Mouse (Mus musculus) limb, embryonic 14.5 days (tissue): Measurements from ENCODE around the gene Jaml. TPM values are rescaled to one million over a fixed set of nuclear protein-coding genes. Genes with fewer than 3 reads are reported as not detected.

Source experiments
- ATAC-seq: fragments of 200-750 bp; cut with Nextera tagmentation; 2 replicates; pipeline ENCODE4 v1.8.0; 2017; ENCODE audit warnings: low read depth, moderate number of reproducible peaks, moderate TSS enrichment; ENCODE audit not compliant: low FRiP score
- DNase-seq: peaks from one replicate; pipeline ENCODE4 v3.0.0-alpha.2; 2015; ENCODE audit warnings: low spot score
- H3K27ac ChIP-seq: fragments of 300-500 bp; sonication (generic); replicated peaks from 2 replicates; pipeline ENCODE4 v1.5.1; 2014; ENCODE audit warnings: low read depth, mild to moderate bottlenecking, low read length, moderate library complexity, mixed read lengths
- H3K27me3 ChIP-seq: fragments of 300-500 bp; sonication (generic); 2 replicates; pipeline ENCODE4 v1.6.1; 2014; ENCODE audit warnings: low read length, mixed read lengths; ENCODE audit not compliant: control insufficient read depth, insufficient read depth
- H3K36me3 ChIP-seq: fragments of 300-500 bp; sonication (generic); 2 replicates; pipeline ENCODE4 v1.6.1; 2014; ENCODE audit warnings: mild to moderate bottlenecking, low read length, moderate library complexity, mixed read lengths; ENCODE audit not compliant: control insufficient read depth, insufficient read depth
- H3K4me1 ChIP-seq: fragments of 300-500 bp; sonication (generic); 2 replicates; pipeline ENCODE4 v1.6.1; 2014; ENCODE audit warnings: antibody characterized with exemption, low read length, mixed read lengths; ENCODE audit not compliant: control insufficient read depth, insufficient read depth
- H3K4me2 ChIP-seq: fragments of 300-500 bp; sonication (generic); replicated peaks from 2 replicates; pipeline ENCODE4 v1.6.1; 2014; ENCODE audit warnings: low read depth, mild to moderate bottlenecking, low read length, moderate library complexity; ENCODE audit not compliant: severe bottlenecking
- H3K4me3 ChIP-seq: fragments of 300-500 bp; sonication (generic); replicated peaks from 2 replicates; pipeline ENCODE4 v1.5.1; 2014; ENCODE audit warnings: low read length
- H3K9ac ChIP-seq: fragments of 300-500 bp; sonication (generic); 2 replicates; pipeline ENCODE4 v1.6.1; 2014; ENCODE audit warnings: mild to moderate bottlenecking, low read depth, low read length, moderate library complexity; ENCODE audit not compliant: severe bottlenecking
- H3K9me3 ChIP-seq: fragments of 300-500 bp; sonication (generic); 2 replicates; pipeline ENCODE4 v1.6.1; 2016; ENCODE audit warnings: low read length; ENCODE audit not compliant: control insufficient read depth
- POLR2A ChIP-seq: fragments of 200-500 bp; IDR thresholded peaks from 2 replicates; pipeline ENCODE4 v1.8.0; 2012; ENCODE audit warnings: inconsistent platforms, mild to moderate bottlenecking, moderate library complexity, borderline replicate concordance; ENCODE audit not compliant: insufficient read depth, insufficient read length; ENCODE audit errors: extremely low read depth
- WGBS: fragments of 180-500 bp; shearing (Covaris S2); extraction: QIAGEN DNeasy Blood & Tissue Kit; methylation state at CpG from one replicate; pipeline ENCODE4 v1.1.7; 2014; 5-methylcytosine and 5-hydroxymethylcytosine counted together
- polyA plus RNA-seq, 2 experiments: library from polyadenylated mRNA; depleted of rRNA in 1 of 2; stranded (reverse) in 1 of 2; unstranded in 1 of 2; fragments of >200 nt; fragmentation: Nextera tagmentation in 1 of 2; extraction: Ambion mirVana in 1 of 2; gene quantifications; 2 replicates each; pipeline versions ENCODE4 v1.2.1 to v1.2.3; 2012 to 2014

The Jaml gene
- polyA plus RNA-seq, 2 experiments = 0.28 to 0.43 TPM

DNA sequence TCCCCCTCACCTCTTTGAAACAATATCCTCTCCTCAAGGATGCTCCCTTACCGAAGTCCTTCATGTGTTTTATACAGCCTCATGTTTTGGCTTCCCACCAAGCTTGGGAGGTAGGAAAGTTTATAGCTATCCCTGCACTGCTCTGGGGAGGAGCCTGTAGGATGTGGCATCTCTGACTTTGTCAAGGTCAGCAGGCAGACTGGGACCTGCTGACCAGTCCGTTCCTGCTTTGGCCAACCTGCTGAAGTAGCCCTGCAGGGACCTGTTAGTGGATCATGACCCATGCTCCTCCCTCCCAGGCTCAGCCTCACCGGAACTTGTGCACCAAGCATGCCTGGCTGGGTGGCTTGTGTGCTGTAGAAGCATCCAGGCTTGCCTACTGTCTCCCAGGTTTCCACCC is 63.7 kb downstream of the Jaml start:
- ATAC-seq (no peak), DNase-seq (no peak)
- WGBS = 47% methylated on average over 3 of the region's 3 CpGs
- Histone ChIP-seq H3K4me2 (no peak overlapping the region), H3K27me3 (peaks cover 18% of the 10 kb centered on the region), H3K4me3 (no peak overlapping the region), H3K4me1 (peaks cover 13% of the 10 kb centered on the region), H3K27ac (no peak overlapping the region), H3K9ac (no peak overlapping the region), H3K9me3 (no peaks in the 10 kb centered on the region), H3K36me3 (no peaks in the 10 kb centered on the region)
- no peak for TF ChIP-seq POLR2A

DNA sequence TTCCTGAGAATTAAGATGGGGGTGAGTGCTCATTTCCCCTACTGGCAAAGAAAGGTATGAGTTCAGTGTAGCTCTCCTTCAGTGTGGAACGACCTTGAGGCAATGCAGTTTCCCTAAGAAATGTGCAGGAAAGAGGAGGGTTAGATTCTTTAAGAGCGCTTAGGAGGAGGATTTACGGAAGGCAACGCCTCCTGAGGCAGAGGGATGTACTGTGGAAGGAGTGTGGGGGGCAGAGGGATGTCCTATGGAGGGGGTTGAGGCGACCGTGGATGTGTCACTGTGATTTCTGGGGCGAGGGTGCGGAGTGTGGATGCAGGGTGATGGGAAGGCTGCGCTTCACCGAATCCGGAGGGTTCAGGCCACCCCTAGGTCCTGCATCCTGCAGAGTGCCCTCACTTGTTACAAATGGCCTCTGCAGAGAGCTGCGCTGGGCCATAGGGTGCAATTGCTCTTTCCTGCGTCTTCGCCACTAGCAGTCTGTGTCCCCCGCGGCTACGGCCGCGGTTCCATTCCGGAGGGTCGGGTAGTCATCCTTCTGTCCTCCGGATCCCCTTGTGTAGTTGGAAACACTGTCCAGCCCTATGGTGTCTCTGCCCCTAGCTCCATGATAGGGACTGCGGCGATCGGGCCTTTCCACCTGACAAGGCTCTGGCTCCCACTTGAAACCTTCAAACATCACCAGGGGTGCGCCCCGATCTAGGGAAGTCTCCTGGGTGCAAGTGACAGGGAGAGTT is 66.7 kb downstream of the Jaml start:
- 4% methylated on average over 27 of the region's 27 CpGs for WGBS
- no peak overlapping the region for H3K27ac ChIP-seq
- no peaks in the 10 kb centered on the region; the same call in 1 of the 2 replicates for H3K27me3 ChIP-seq
- H3K36me3 ChIP-seq = no peaks in the 10 kb centered on the region
- no peak for TF ChIP-seq POLR2A
- no peak for DNase-seq
- H3K4me3 ChIP-seq = peak overlapping the region; percentile 39
- H3K4me1 ChIP-seq = peaks cover 4% of the 10 kb centered on the region; the same call in 1 of the 2 replicates
- no peaks in the 10 kb centered on the region for H3K9me3 ChIP-seq
- H3K9ac ChIP-seq = peak overlapping the region; percentile 38
- peak; percentile 19; the same call in 1 of the 2 replicates for ATAC-seq
- peak overlapping the region; percentile 79 for H3K4me2 ChIP-seq

DNA sequence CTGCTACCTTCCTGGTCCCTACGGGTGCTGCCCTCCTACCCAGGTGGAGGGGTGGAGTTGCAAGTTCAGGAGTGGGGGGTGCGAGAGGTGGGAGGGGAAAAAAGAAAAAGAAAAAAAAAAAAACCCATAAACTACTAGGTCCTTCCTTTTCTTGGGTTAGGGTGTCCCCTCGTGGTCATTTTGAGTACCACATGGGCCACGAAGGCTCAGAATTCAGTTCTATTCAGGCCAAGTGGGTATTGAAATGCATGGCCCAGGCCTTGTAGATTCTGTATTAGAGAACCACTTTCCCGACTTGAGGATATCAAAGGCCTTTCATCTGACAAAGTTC is 67.2 kb downstream of the Jaml start:
- H3K4me2 ChIP-seq = peak overlapping the region; percentile 79
- no peak for TF ChIP-seq POLR2A
- peak; percentile 34 for ATAC-seq

DNA sequence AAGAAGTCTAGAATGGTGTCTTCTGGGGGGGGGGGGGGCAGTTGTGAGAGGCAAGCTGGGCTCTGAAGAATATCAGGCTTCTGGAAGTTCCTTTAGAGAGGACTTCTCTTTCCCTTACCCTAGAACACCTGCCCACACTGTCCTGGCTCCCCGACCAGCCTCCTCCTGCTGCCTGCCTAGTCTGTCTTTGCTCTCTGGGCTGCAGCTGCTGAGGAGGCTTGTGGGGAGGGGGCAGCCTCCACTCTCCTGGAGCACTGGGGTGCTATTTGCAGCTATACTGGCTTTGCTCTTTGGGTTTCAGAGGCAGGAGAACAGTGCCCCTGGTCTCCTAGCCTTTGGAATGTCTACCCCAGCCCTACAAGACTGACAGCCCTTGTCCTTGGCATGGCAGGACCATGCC is 72.0 kb downstream of the Jaml start:
- H3K4me1 ChIP-seq = no peaks in the 10 kb centered on the region
- no peak overlapping the region for H3K27ac ChIP-seq
- WGBS = 50% methylated on average over 1 of the region's 1 CpGs
- no peak for ATAC-seq
- no peak overlapping the region for H3K9ac ChIP-seq
- H3K9me3 ChIP-seq = no peaks in the 10 kb centered on the region
- no peaks in the 10 kb centered on the region for H3K36me3 ChIP-seq
- no peak for DNase-seq
- H3K4me2 ChIP-seq = no peak overlapping the region
- no peaks in the 10 kb centered on the region for H3K27me3 ChIP-seq
- TF ChIP-seq POLR2A = no peak
- H3K4me3 ChIP-seq = no peak overlapping the region

More for the DNA sequence above, 67.2 kb downstream of the Jaml start:
- Histone ChIP-seq H3K36me3 (no peaks in the 10 kb centered on the region), H3K4me3 (peak overlapping the region; percentile 39), H3K4me1 (peaks cover 4% of the 10 kb centered on the region; the same call in 1 of the 2 replicates), H3K9ac (peak overlapping the region; percentile 38), H3K27ac (no peak overlapping the region), H3K9me3 (no peaks in the 10 kb centered on the region), H3K27me3 (no peaks in the 10 kb centered on the region; the same call in 1 of the 2 replicates)
- 0% methylated on average over 5 of the region's 5 CpGs for WGBS
- DNase-seq = peak; percentile 63

DNA sequence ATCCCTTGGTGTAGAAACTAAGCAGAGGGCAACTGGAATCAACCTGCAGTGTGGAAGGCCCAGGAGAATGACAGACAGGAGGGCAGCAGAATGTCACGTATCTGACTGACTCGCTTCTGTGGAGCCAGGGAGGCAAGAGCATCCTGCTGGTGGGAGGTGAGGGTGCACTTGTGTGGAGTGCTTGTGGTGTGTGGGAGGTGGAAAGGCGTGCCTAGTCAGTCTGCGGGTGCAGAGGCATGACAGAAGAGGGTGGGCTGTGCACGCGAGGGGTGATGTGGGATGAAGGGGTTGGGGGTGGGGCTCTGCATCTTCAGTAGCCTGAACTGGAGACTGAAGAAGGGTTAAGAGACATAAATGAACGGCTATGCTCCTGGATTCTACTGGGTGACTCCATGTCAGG is 74.4 kb downstream of the Jaml start:
- Histone ChIP-seq H3K9ac (no peak overlapping the region), H3K9me3 (no peaks in the 10 kb centered on the region), H3K27ac (no peak overlapping the region), H3K4me1 (no peaks in the 10 kb centered on the region), H3K4me2 (no peak overlapping the region), H3K4me3 (no peak overlapping the region), H3K27me3 (no peaks in the 10 kb centered on the region), H3K36me3 (no peaks in the 10 kb centered on the region)
- ATAC-seq (no peak), DNase-seq (no peak)
- no peak for TF ChIP-seq POLR2A
- WGBS = 69% methylated on average over 7 of the region's 7 CpGs

Other genes starting within 250 kb of the Jaml start
- 21.7 and 28.3 TPM in 2 replicates for gene Kmt2a, start 197.9 kb upstream of the Jaml start, polyA plus RNA-seq (2012; rRNA removed)
- gene Kmt2a, start 197.9 kb upstream of the Jaml start, polyA plus RNA-seq (2014; fragmentation: Nextera tagmentation; extraction: Ambion mirVana) = 16.8 and 18.9 TPM in 2 replicates
- 477 and 525 TPM in 2 replicates for gene Atp5l, start 158.4 kb upstream of the Jaml start, polyA plus RNA-seq (2012; rRNA removed)
- gene Atp5l, start 158.4 kb upstream of the Jaml start, polyA plus RNA-seq (2014; fragmentation: Nextera tagmentation; extraction: Ambion mirVana) = 663 and 764 TPM in 2 replicates
- gene Ube4a, start 113.6 kb upstream of the Jaml start, polyA plus RNA-seq (2012; rRNA removed) = 23.9 and 26.4 TPM in 2 replicates
- 30.3 and 33.4 TPM in 2 replicates for gene Ube4a, start 113.6 kb upstream of the Jaml start, polyA plus RNA-seq (2014; fragmentation: Nextera tagmentation; extraction: Ambion mirVana)
- 0.28 and 0.65 TPM in 2 replicates for gene Cd3g, start 98.8 kb upstream of the Jaml start, polyA plus RNA-seq (2012; rRNA removed)
- 1.0 and 1.2 TPM in 2 replicates for gene Cd3g, start 98.8 kb upstream of the Jaml start, polyA plus RNA-seq (2014; fragmentation: Nextera tagmentation; extraction: Ambion mirVana)
- 0.06 TPM in 1 of 2 replicates, not detected in the other for gene Cd3d, start 97.4 kb upstream of the Jaml start, polyA plus RNA-seq (2012; rRNA removed)
- gene Cd3d, start 97.4 kb upstream of the Jaml start, polyA plus RNA-seq (2014; fragmentation: Nextera tagmentation; extraction: Ambion mirVana) = not detected in 2 replicates
- gene Cd3e, start 69.6 kb upstream of the Jaml start, polyA plus RNA-seq (2012; rRNA removed) = 0.10 and 0.13 TPM in 2 replicates
- 0.07 and 0.25 TPM in 2 replicates for gene Cd3e, start 69.6 kb upstream of the Jaml start, polyA plus RNA-seq (2014; fragmentation: Nextera tagmentation; extraction: Ambion mirVana)
- 21.0 and 22.6 TPM in 2 replicates for gene Mpzl2, start 39.4 kb upstream of the Jaml start, polyA plus RNA-seq (2012; rRNA removed)
- 21.8 and 22.8 TPM in 2 replicates for gene Mpzl2, start 39.4 kb upstream of the Jaml start, polyA plus RNA-seq (2014; fragmentation: Nextera tagmentation; extraction: Ambion mirVana)
- gene Mpzl3, start 24.0 kb upstream of the Jaml start, polyA plus RNA-seq (2012; rRNA removed) = 1.8 and 2.1 TPM in 2 replicates
- gene Mpzl3, start 24.0 kb upstream of the Jaml start, polyA plus RNA-seq (2014; fragmentation: Nextera tagmentation; extraction: Ambion mirVana) = 3.9 and 4.7 TPM in 2 replicates
- 6.5 and 6.6 TPM in 2 replicates for gene Scn2b, start 38.6 kb downstream of the Jaml start, polyA plus RNA-seq (2012; rRNA removed)
- 3.3 and 5.4 TPM in 2 replicates for gene Scn2b, start 38.6 kb downstream of the Jaml start, polyA plus RNA-seq (2014; fragmentation: Nextera tagmentation; extraction: Ambion mirVana)
- gene Scn4b, start 59.2 kb downstream of the Jaml start, polyA plus RNA-seq (2012; rRNA removed) = 0.14 and 0.17 TPM in 2 replicates
- gene Scn4b, start 59.2 kb downstream of the Jaml start, polyA plus RNA-seq (2014; fragmentation: Nextera tagmentation; extraction: Ambion mirVana) = 0.04 and 0.10 TPM in 2 replicates
- 0.04 TPM in 1 of 2 replicates, not detected in the other for gene BC049352, start 102.8 kb downstream of the Jaml start, polyA plus RNA-seq (2012; rRNA removed)
- gene BC049352, start 102.8 kb downstream of the Jaml start, polyA plus RNA-seq (2014; fragmentation: Nextera tagmentation; extraction: Ambion mirVana) = not detected in 2 replicates
- gene Tmprss4, start 124.9 kb downstream of the Jaml start, polyA plus RNA-seq (2012; rRNA removed) = 1.9 and 2.3 TPM in 2 replicates
- gene Tmprss4, start 124.9 kb downstream of the Jaml start, polyA plus RNA-seq (2014; fragmentation: Nextera tagmentation; extraction: Ambion mirVana) = 3.4 and 5.0 TPM in 2 replicates
- 1.6 TPM in 2 replicates for gene Il10ra, start 190.0 kb downstream of the Jaml start, polyA plus RNA-seq (2012; rRNA removed)
- gene Il10ra, start 190.0 kb downstream of the Jaml start, polyA plus RNA-seq (2014; fragmentation: Nextera tagmentation; extraction: Ambion mirVana) = 1.3 and 1.6 TPM in 2 replicates
- 2.0 and 2.5 TPM in 2 replicates for gene Tmprss13, start 239.9 kb downstream of the Jaml start, polyA plus RNA-seq (2012; rRNA removed)
- 5.5 and 5.9 TPM in 2 replicates for gene Tmprss13, start 239.9 kb downstream of the Jaml start, polyA plus RNA-seq (2014; fragmentation: Nextera tagmentation; extraction: Ambion mirVana)